Mouse (Mus musculus) kidney, postnatal 0 days (tissue): ENCODE results near the gene Gm11127. TPM values are rescaled to one million over a fixed set of nuclear protein-coding genes. Genes with fewer than 3 reads are reported as not detected.
"Not testable (repeated sequence)": the region's sequence is repeated elsewhere in the genome, so short reads cannot be mapped to it uniquely, and the experiment has no call there.

Source experiments
- ATAC-seq: fragments of 200-750 bp; cut with Nextera tagmentation; replicated peaks from 2 replicates; pipeline ENCODE4 v1.8.0; 2017; ENCODE audit warnings: low read depth, moderate number of reproducible peaks, moderate TSS enrichment, moderate library complexity; ENCODE audit not compliant: low FRiP score
- DNase-seq: peaks from one replicate; pipeline ENCODE4 v3.0.0-alpha.2; 2016; ENCODE audit warnings: low spot score
- H3K27ac ChIP-seq: fragments of 300-500 bp; sonication (generic); 2 replicates; pipeline ENCODE4 v1.5.1; 2014; ENCODE audit warnings: mild to moderate bottlenecking
- H3K27me3 ChIP-seq: fragments of 300-500 bp; sonication (generic); 2 replicates; pipeline ENCODE4 v1.6.1; 2014; ENCODE audit warnings: low read length, mixed read lengths; ENCODE audit not compliant: insufficient read depth
- H3K36me3 ChIP-seq: fragments of 300-500 bp; sonication (generic); 2 replicates; pipeline ENCODE4 v1.6.1; 2014; ENCODE audit warnings: low read length, mixed read lengths; ENCODE audit not compliant: insufficient read depth
- H3K4me1 ChIP-seq: fragments of 300-500 bp; sonication (generic); replicated peaks from 2 replicates; pipeline ENCODE4 v1.6.1; 2014; ENCODE audit warnings: antibody characterized with exemption, low read length, mixed read lengths; ENCODE audit not compliant: insufficient read depth
- H3K4me2 ChIP-seq: fragments of 300-500 bp; sonication (generic); 2 replicates; pipeline ENCODE4 v1.6.1; 2014; ENCODE audit warnings: mild to moderate bottlenecking, low read length, moderate library complexity, mixed read lengths
- H3K4me3 ChIP-seq: fragments of 300-500 bp; sonication (generic); replicated peaks from 2 replicates; pipeline ENCODE4 v1.5.1; 2014; ENCODE audit warnings: low read depth, low read length
- H3K9ac ChIP-seq: fragments of 300-500 bp; sonication (generic); 2 replicates; pipeline ENCODE4 v1.6.1; 2014; ENCODE audit warnings: low read depth, low read length
- H3K9me3 ChIP-seq: fragments of 300-500 bp; sonication (generic); replicated peaks from 2 replicates; pipeline ENCODE4 v1.6.1; 2016; ENCODE audit warnings: low read length, inconsistent platforms, mixed read lengths
- CTCF ChIP-seq: IDR thresholded peaks from 2 replicates; pipeline ENCODE4 v1.5.1; 2016; ENCODE audit warnings: antibody characterized with exemption, low read depth, mild to moderate bottlenecking, moderate library complexity
- WGBS: fragments of 180-500 bp; shearing (Covaris S2); extraction: QIAGEN DNeasy Blood & Tissue Kit; methylation state at CpG from one replicate; pipeline ENCODE4 v1.1.7; 2014; 5-methylcytosine and 5-hydroxymethylcytosine counted together
- polyA plus RNA-seq: library from polyadenylated mRNA; unstranded; fragments of >200 nt; fragmentation: Nextera tagmentation; extraction: Ambion mirVana; gene quantifications from 2 replicates; pipeline ENCODE4 v1.2.1, GENCODE M21; 2015

Gene Gm11127
- polyA plus RNA-seq, 1 experiment from 2014 or later = 0.22 TPM

DNA sequence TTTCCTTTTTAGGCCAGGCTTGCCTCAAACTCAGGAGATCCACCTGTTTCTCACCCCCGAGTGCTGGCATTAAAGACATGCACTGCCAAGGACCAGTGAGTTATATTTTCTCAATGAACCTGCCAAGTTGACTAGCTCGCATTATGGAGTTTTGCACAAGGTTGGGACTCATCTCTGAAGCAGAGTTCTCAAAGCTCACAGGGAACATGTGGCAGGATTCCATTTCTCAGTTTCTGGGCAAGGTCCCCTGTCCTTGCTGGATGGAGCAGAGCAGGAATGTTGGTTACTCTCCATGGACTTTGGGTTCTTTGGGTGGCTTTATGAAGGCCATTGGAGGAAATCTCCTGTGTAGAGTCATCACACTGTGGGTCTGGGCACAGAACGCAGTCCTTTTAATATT is 14.9 kb downstream of the Gm11127 start:
- Histone ChIP-seq H3K9ac (no peak overlapping the region), H3K9me3 (no peaks in the 10 kb centered on the region), H3K4me3 (peak overlapping the region; percentile 39), H3K27ac (no peak overlapping the region), H3K36me3 (no peaks in the 10 kb centered on the region), H3K4me1 (0 out of 2 replicates have a peak, but pooled peaks cover 4% of the 10 kb centered on the region), H3K4me2 (peak overlapping the region; percentile 65), H3K27me3 (no peaks in the 10 kb centered on the region)
- WGBS = 78% methylated on average over 3 of the region's 3 CpGs
- DNase-seq = no peak
- no peak for TF ChIP-seq CTCF
- ATAC-seq = no peak

GRCm38 (mm10) chr17:36042610-36043169 is 15.5 kb downstream of the Gm11127 start, which contains the start of the genes H2-T22 and Gm6034:
Gene H2-T22, minus strand, starts transcription at chr17:36042747.
Gene Gm6034, plus strand, starts transcription at chr17:36042961.
- DNase-seq (peak; percentile 98), ATAC-seq (peak; percentile 95)
- H3K36me3 ChIP-seq, H3K4me1 ChIP-seq, H3K27me3 ChIP-seq, H3K27ac ChIP-seq, H3K9me3 ChIP-seq: not testable (repeated sequence)
- Histone ChIP-seq H3K4me2 (peak within 1 kb of the TSS; percentile 65), H3K9ac (peak within 1 kb of the TSS; percentile 51; the same call in 1 of the 2 replicates), H3K4me3 (peak within 1 kb of the TSS; percentile 39)
- WGBS = 3% methylated on average over 12 of the region's 12 CpGs

DNA sequence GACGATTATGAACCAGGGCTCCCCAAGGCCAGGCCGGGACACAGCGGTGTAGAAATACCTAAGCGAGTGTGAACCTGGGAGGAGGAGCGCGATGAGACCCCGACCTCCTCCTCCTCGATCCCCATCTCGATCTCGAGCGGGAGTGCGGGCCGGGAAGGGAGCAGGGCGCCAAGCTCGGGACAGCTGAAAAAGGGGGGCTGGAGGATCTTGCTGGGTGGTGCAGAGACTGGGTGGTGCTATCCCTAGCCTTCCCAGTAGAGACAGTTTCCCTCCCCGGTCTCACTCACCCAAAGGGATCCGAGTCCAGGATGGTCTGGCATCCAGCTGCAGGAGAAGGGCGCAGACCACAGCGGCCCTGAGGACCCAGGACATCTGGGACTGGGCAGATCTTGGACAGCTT is 16.1 kb downstream of the Gm11127 start:
- DNase-seq, H3K4me1 ChIP-seq, H3K9me3 ChIP-seq, H3K27ac ChIP-seq, H3K27me3 ChIP-seq, H3K36me3 ChIP-seq: not testable (repeated sequence)
- Histone ChIP-seq H3K9ac (peak overlapping the region; percentile 51; the same call in 1 of the 2 replicates), H3K4me3 (peak overlapping the region; percentile 39), H3K4me2 (peak overlapping the region; percentile 65)
- peak; percentile 76 for ATAC-seq
- WGBS = 1% methylated on average over 13 of the region's 19 CpGs

DNA sequence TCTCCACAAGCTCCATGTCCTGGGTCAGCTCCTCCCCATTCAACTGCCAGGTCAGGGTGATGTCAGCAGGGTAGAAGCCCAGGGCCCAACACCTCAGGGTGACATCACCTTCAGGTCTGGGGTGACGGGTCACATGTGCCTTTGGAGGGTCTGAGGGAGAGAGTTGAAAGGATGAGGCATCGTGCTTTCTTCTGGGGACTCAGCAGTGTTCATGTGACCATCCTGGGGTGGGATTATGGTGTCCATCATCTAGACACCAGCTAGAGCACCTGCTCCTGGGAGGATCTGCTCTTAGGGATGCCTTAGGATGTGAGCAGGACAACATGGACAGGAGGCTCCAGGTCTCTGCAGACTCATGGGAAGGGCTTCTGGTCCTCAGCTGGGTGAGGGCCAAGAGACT is 17.6 kb downstream of the Gm11127 start:
- WGBS = 85% methylated on average over 2 of the region's 2 CpGs
- ATAC-seq, H3K4me1 ChIP-seq, H3K27ac ChIP-seq, DNase-seq, H3K36me3 ChIP-seq, H3K27me3 ChIP-seq, H3K4me2 ChIP-seq, H3K9ac ChIP-seq, H3K4me3 ChIP-seq, H3K9me3 ChIP-seq: not testable (repeated sequence)

DNA sequence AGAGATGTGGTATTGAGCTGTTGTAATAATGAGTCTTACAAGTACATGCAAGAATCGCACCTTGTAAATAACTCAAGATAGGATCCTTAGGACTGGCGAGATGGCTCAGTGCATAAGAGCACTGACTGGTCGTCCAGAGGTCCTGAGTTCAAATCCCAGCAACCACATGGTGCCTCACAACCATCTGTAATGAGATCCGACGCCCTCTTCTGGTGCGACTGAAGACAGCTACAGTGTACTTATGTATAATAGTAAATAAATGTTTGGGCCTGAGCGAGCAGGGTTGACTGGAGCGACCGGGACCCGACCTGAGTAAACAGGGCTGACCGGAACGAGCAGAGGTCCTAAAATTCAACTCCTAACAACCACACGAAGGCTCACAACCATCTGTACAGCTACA is 22.0 kb downstream of the Gm11127 start:
- H3K9me3 ChIP-seq, H3K27ac ChIP-seq, H3K36me3 ChIP-seq, DNase-seq, H3K4me2 ChIP-seq, H3K9ac ChIP-seq, ATAC-seq, H3K4me3 ChIP-seq, H3K4me1 ChIP-seq, H3K27me3 ChIP-seq: not testable (repeated sequence)
- 85% methylated on average over 13 of the region's 13 CpGs for WGBS
- 0 out of 2 replicates have a peak, but pooled peaks have one; percentile 9 for TF ChIP-seq CTCF

- H3K9me3 ChIP-seq, H3K36me3 ChIP-seq, H3K9ac ChIP-seq, H3K4me1 ChIP-seq, H3K27me3 ChIP-seq, H3K4me2 ChIP-seq, H3K4me3 ChIP-seq, H3K27ac ChIP-seq: not testable (repeated sequence)
- TF ChIP-seq CTCF = peak; percentile 64
- WGBS = 41% methylated on average over 3 of the region's 3 CpGs
- peak; percentile 53 for ATAC-seq
- DNase-seq = peak; percentile 67
These were observed 23.0 kb downstream of the Gm11127 start for GRCm38 (mm10) chr17:36035010-36035638.

DNA sequence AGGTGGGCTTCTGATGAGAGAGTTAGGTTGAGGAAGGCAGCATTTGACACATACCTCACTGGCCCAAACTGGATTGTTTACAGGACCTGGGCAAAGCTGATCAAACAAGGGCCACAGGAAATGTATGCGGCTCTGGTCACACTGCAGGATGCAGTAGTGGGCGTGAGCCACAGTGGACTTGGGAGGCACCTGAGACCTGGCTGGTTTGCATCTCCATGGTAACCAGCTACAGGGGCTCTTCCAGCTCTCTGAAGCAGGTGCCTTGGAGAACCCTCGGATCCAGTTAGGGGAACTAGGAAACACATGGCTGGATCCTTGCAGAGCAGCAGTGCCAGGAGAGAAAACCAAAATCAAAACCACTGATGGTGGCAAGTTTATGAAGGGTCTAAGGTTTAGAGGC is 23.6 kb downstream of the Gm11127 start:
- not testable (repeated sequence) for H3K4me3 ChIP-seq, DNase-seq, H3K9me3 ChIP-seq, H3K36me3 ChIP-seq, H3K4me1 ChIP-seq, ATAC-seq, H3K9ac ChIP-seq, H3K27ac ChIP-seq, H3K4me2 ChIP-seq, H3K27me3 ChIP-seq
- 58% methylated on average over 3 of the region's 3 CpGs for WGBS

DNA sequence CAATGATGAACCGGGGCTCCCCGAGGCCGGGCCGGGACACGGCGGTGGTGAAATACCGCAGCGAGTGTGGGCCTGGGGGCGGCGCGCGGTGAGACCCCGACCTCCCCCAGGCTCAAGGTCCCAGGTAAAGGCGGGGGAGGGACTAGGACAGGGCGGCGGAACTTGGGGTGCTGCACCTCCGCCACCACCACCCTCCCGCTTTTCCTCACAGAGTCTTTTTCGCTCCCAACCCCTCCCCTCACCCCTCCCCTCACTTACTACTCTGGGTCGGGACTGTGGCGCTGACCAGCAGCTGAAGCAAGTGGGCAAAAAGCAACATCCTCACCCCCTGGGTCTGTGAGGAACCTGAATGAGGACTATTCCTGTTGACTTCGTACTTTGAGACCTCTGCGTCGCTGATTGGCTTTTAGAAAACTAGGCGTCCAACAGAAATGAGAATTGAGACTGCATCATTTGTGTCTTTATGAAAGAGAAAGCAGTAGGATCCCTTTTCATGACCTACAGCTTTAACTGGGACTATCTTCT is 25.8 kb downstream of the Gm11127 start, which contains the start of gene H2-T23:
Gene H2-T23 (minus strand): TSS at position 505 of the 525 bp plus-strand sequence.
- not testable (repeated sequence) for H3K36me3 ChIP-seq, H3K9me3 ChIP-seq, H3K27me3 ChIP-seq, H3K4me1 ChIP-seq, H3K27ac ChIP-seq
- peak within 1 kb of the TSS; percentile 91 for H3K4me2 ChIP-seq
- WGBS = 2% methylated on average over 25 of the region's 25 CpGs
- DNase-seq = peak; percentile 74
- H3K4me3 ChIP-seq = peak within 1 kb of the TSS; percentile 52
- ATAC-seq = peak; percentile 43; the same call in 1 of the 2 replicates
- H3K9ac ChIP-seq = peak within 1 kb of the TSS; percentile 51; the same call in 1 of the 2 replicates
